In the genomic region with DNA sequence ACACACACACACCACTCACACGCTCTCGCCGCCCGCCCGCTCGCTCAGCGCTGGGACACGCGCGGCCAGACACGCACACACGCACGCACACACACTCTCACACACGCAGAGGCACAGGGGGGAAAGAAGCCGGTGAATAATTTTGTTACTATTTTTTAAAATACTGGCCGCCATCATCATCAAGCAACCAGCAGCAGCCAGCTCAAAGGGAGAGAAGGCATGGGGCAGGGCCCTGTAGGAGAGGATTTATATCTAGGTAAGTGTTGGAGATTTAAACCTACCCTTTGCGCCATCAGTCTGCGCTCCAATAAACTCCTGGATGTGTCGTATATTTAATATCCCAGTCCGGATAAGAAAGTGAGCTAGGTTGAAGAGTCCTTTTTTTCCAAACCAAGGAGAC, we compare ENCODE assay signal across 8 mouse cellular contexts. TPM values are rescaled to one million over a fixed set of nuclear protein-coding genes. Genes with fewer than 3 reads are reported as not detected.
DNase-seq lines count a peak whose midpoint lies in the region; ATAC-seq and TF ChIP-seq lines count a peak whose summit lies in the region.

No protein-coding gene starts in this region.

- no peak for TF ChIP-seq CTCF in lung, adult 2 months (IDR thresholded peaks at IDR 0.05; ENCODE audit: insufficient read depth, low read length)
- TF ChIP-seq CTCF in hindbrain, postnatal 0 days (IDR thresholded peaks at IDR 0.05; ENCODE audit: low read depth) = no peak
- TF ChIP-seq CTCF in lung, postnatal 0 days (IDR thresholded peaks at IDR 0.05) = no peak
- TF ChIP-seq CTCF in stomach, postnatal 0 days (IDR thresholded peaks at IDR 0.05; ENCODE audit: low read depth) = no peak

- no peaks in the 10 kb centered on the region for H3K9me3 ChIP-seq in embryonic facial prominence, embryonic 10.5 days
- H3K9me3 ChIP-seq in hindbrain, postnatal 0 days (ENCODE audit: low read length) = no peaks in the 10 kb centered on the region
- H3K9me3 ChIP-seq in lung, postnatal 0 days (ENCODE audit: low read length) = no peaks in the 10 kb centered on the region
- no peaks in the 10 kb centered on the region for H3K9me3 ChIP-seq in stomach, postnatal 0 days (ENCODE audit: control insufficient read depth, low read length)

- peaks cover 31% of the 10 kb centered on the region for H3K27me3 ChIP-seq in embryonic facial prominence, embryonic 10.5 days (replicated peaks; ENCODE audit: low read depth, poor library complexity, severe bottlenecking)
- H3K27me3 ChIP-seq in hindbrain, postnatal 0 days (ENCODE audit: insufficient read depth, low read length) = peaks cover 3% of the 10 kb centered on the region; the same call in 1 of the 2 replicates
- H3K27me3 ChIP-seq in lung, postnatal 0 days (replicated peaks; ENCODE audit: insufficient read depth, low read length) = peaks cover 9% of the 10 kb centered on the region
- H3K27me3 ChIP-seq in stomach, postnatal 0 days (ENCODE audit: control insufficient read depth, insufficient read depth, low read length) = no peaks in the 10 kb centered on the region

- peak overlapping the region; percentile 95 for H3K27ac ChIP-seq in embryonic facial prominence, embryonic 10.5 days (replicated peaks)
- peak overlapping the region; percentile 81 for H3K27ac ChIP-seq in hindbrain, postnatal 0 days
- peak overlapping the region; percentile 81 for H3K27ac ChIP-seq in lung, postnatal 0 days (ENCODE audit: low read length)
- H3K27ac ChIP-seq in stomach, postnatal 0 days (replicated peaks) = peak overlapping the region; percentile 95

- H3K36me3 ChIP-seq in embryonic facial prominence, embryonic 10.5 days (replicated peaks) = peaks cover 17% of the 10 kb centered on the region
- no peaks in the 10 kb centered on the region for H3K36me3 ChIP-seq in hindbrain, postnatal 0 days (ENCODE audit: insufficient read depth, low read length)
- no peaks in the 10 kb centered on the region for H3K36me3 ChIP-seq in lung, postnatal 0 days (ENCODE audit: insufficient read depth, low read length)
- no peaks in the 10 kb centered on the region for H3K36me3 ChIP-seq in stomach, postnatal 0 days (ENCODE audit: control insufficient read depth, insufficient read depth, low read length)

- no peak for TF ChIP-seq POLR2A in lung, adult 2 months (IDR thresholded peaks at IDR 0.05; ENCODE audit: borderline replicate concordance, extremely low read depth, low read depth, low read length)

- TF ChIP-seq EP300 in lung, postnatal 0 days (IDR thresholded peaks at IDR 0.05) = no peak
- no peak for TF ChIP-seq EP300 in stomach, postnatal 0 days (optimal IDR thresholded peaks at IDR 0.05)

- ATAC-seq in hindbrain, postnatal 0 days = no peak
- ATAC-seq in lung, postnatal 0 days = no peak
- ATAC-seq in stomach, postnatal 0 days (ENCODE audit: low FRiP score, low TSS enrichment) = no peak

- H3K4me3 ChIP-seq in lung, adult 2 months (replicated peaks; ENCODE audit: extremely low read depth, low read depth, low read length) = peak overlapping the region; percentile 94
- peak overlapping the region; percentile 89 for H3K4me3 ChIP-seq in embryonic facial prominence, embryonic 10.5 days
- H3K4me3 ChIP-seq in hindbrain, postnatal 0 days (ENCODE audit: low read length) = peak overlapping the region; percentile 51
- peak overlapping the region; percentile 62 for H3K4me3 ChIP-seq in lung, postnatal 0 days (ENCODE audit: low read depth, low read length)
- H3K4me3 ChIP-seq in stomach, postnatal 0 days (ENCODE audit: low read depth, low read length) = peak overlapping the region; percentile 70

- H3K4me2 ChIP-seq in hindbrain, postnatal 0 days (ENCODE audit: low read depth, low read length) = peak overlapping the region; percentile 72
- peak overlapping the region; percentile 75 for H3K4me2 ChIP-seq in lung, postnatal 0 days (replicated peaks; ENCODE audit: low read depth, low read length)
- peak overlapping the region; percentile 80 for H3K4me2 ChIP-seq in stomach, postnatal 0 days (replicated peaks; ENCODE audit: low read depth)

- H3K9ac ChIP-seq in hindbrain, postnatal 0 days (replicated peaks; ENCODE audit: low read length) = peak overlapping the region; percentile 62
- 0 out of 2 replicates have a peak overlapping the region, but pooled peaks have one; percentile 19 for H3K9ac ChIP-seq in lung, postnatal 0 days (replicated peaks; ENCODE audit: low read depth)
- H3K9ac ChIP-seq in stomach, postnatal 0 days (ENCODE audit: low read length) = peak overlapping the region; percentile 91

- H3K4me1 ChIP-seq in lung, adult 2 months (ENCODE audit: control insufficient read depth, insufficient read depth, low read length) = peaks cover 2% of the 10 kb centered on the region
- peaks cover 44% of the 10 kb centered on the region for H3K4me1 ChIP-seq in embryonic facial prominence, embryonic 10.5 days
- H3K4me1 ChIP-seq in hindbrain, postnatal 0 days (ENCODE audit: insufficient read depth, low read length) = no peaks in the 10 kb centered on the region
- no peaks in the 10 kb centered on the region for H3K4me1 ChIP-seq in lung, postnatal 0 days (ENCODE audit: insufficient read depth, low read depth, low read length)
- H3K4me1 ChIP-seq in stomach, postnatal 0 days (replicated peaks; ENCODE audit: control insufficient read depth, insufficient read depth) = no peaks in the 10 kb centered on the region

- peak; percentile 40 for DNase-seq in lung, adult 2 months
- no peak for DNase-seq in lung, postnatal 25 days (ENCODE audit: low spot score)
- DNase-seq in embryonic facial prominence, embryonic 10.5 days (ENCODE audit: low spot score) = peak; percentile 59
- peak; percentile 20 for DNase-seq in hindbrain, postnatal 0 days (ENCODE audit: low spot score)
- peak; percentile 35 for DNase-seq in lung, postnatal 0 days (ENCODE audit: low spot score)
- DNase-seq in stomach, postnatal 0 days (ENCODE audit: low spot score) = peak; percentile 45
- DNase-seq in spleen, postnatal 10 days (ENCODE audit: low spot score in 2 of 2) = no peak
- no peak for DNase-seq in left cerebral cortex, adult 11 months (ENCODE audit: low spot score)

- WGBS in lung, adult 2 months = 1% methylated on average over 20 of the region's 20 CpGs
- under 1% methylated on average over 20 of the region's 20 CpGs for WGBS in embryonic facial prominence, embryonic 10.5 days
- under 1% methylated on average over 20 of the region's 20 CpGs for WGBS in hindbrain, postnatal 0 days
- under 1% methylated on average over 14 of the region's 20 CpGs for WGBS in lung, postnatal 0 days
- under 1% methylated on average over 17 of the region's 20 CpGs for WGBS in stomach, postnatal 0 days

RNA-seq across cellular contexts. Expression of a gene that starts 1.1 kb away (rescaled TPM):
- 15.6 and 22.6 TPM in 2 replicates for polyA plus RNA-seq in lung, adult 2 months (2012; rRNA removed)
- 67.0 and 71.9 TPM in 2 replicates for polyA plus RNA-seq in embryonic facial prominence, embryonic 10.5 days (2016; fragmentation: Nextera tagmentation; extraction: Ambion mirVana)
- 132 and 133 TPM in 2 replicates for total RNA-seq in hindbrain, postnatal 0 days (2014; rRNA removed)
- polyA plus RNA-seq in hindbrain, postnatal 0 days (2015; fragmentation: Nextera tagmentation; extraction: Ambion mirVana) = 94.4 and 105 TPM in 2 replicates
- polyA plus RNA-seq in lung, postnatal 0 days (2015; fragmentation: Nextera tagmentation; extraction: Ambion mirVana) = 12.0 and 16.2 TPM in 2 replicates
- 17.7 and 20.2 TPM in 2 replicates for polyA plus RNA-seq in stomach, postnatal 0 days (2015; fragmentation: Nextera tagmentation; extraction: Ambion mirVana)

Comparison
In these comparisons a context has a peak if more than half of its experiments do, and no peak if none do; other contexts are left out.
1. DNase-seq: peak in lung, adult 2 months (single experiment), embryonic facial prominence, embryonic 10.5 days (single experiment), hindbrain, postnatal 0 days (single experiment), lung, postnatal 0 days (single experiment) and stomach, postnatal 0 days (single experiment); none in lung, postnatal 25 days (single experiment), spleen, postnatal 10 days (0 of 2) and left cerebral cortex, adult 11 months (single experiment).
2. H3K9ac ChIP-seq: peak in every context shown above with its lines; median percentile 91 in stomach, postnatal 0 days; 62 in hindbrain, postnatal 0 days; 19 in lung, postnatal 0 days.
3. Peak in every context shown above with its lines, with median percentiles within 50 percentile points of each other: H3K4me3 ChIP-seq, H3K27ac ChIP-seq and H3K4me2 ChIP-seq.